Mouse (Mus musculus) C2C12 (cell line): Measurements from ENCODE around the gene Stk11.

Experiments
- CEBPB ChIP-seq: IDR thresholded peaks from one replicate; pipeline ENCODE4 v1.6.1; 2011; ENCODE audit warnings: low read depth, mild to moderate bottlenecking, control low read depth, moderate library complexity
- CTCF ChIP-seq: IDR thresholded peaks from one replicate; pipeline ENCODE4 v1.5.1; 2011; ENCODE audit not compliant: control insufficient read depth, insufficient read depth, insufficient read length
- FOSL1 ChIP-seq: IDR thresholded peaks from one replicate; pipeline ENCODE4 v1.8.0; 2011; ENCODE audit warnings: mild to moderate bottlenecking, low read length; ENCODE audit not compliant: poor library complexity, insufficient read depth, severe bottlenecking
- MAX ChIP-seq: IDR thresholded peaks from one replicate; pipeline ENCODE4 v1.6.1; 2011; ENCODE audit warnings: mild to moderate bottlenecking, control low read depth
- MYOG ChIP-seq: IDR thresholded peaks from one replicate; pipeline ENCODE4 v1.6.1; 2011; ENCODE audit not compliant: control insufficient read depth, insufficient read length; ENCODE audit errors: extremely low read depth
- USF1 ChIP-seq: IDR thresholded peaks from one replicate; pipeline ENCODE4 v1.6.1; 2011; ENCODE audit warnings: low read depth, mild to moderate bottlenecking, control low read depth, moderate library complexity

- no peak for TF ChIP-seq CTCF
- TF ChIP-seq FOSL1, result peak; percentile 63
- no peak for TF ChIP-seq CEBPB
- no peak for TF ChIP-seq USF1
- TF ChIP-seq MYOG, result no peak
- TF ChIP-seq MAX, result peak; percentile 64
Observed at GRCm38 (mm10) chr10:80107678-80108077, 7.9 kb upstream of the Stk11 start.
